Mouse (Mus musculus) adipocyte (in vitro differentiated cells): Measurements from ENCODE around the gene Fem1b.

Source experiments
- DNase-seq: peaks from one replicate; pipeline ENCODE4 v3.0.0-alpha.2; 2016; ENCODE audit warnings: low spot score

Gene Fem1b

GRCm38 (mm10) chr9:62777461-62777860 is 34.3 kb downstream of the Fem1b start:
- DNase-seq: peak; percentile 75

GRCm38 (mm10) chr9:62775464-62775863 is 36.3 kb downstream of the Fem1b start:
- no peak for DNase-seq

GRCm38 (mm10) chr9:62772746-62773145 is 39.0 kb downstream of the Fem1b start:
- DNase-seq: peak; percentile 17

GRCm38 (mm10) chr9:62768361-62768760 is 43.4 kb downstream of the Fem1b start:
- no peak for DNase-seq

DNA sequence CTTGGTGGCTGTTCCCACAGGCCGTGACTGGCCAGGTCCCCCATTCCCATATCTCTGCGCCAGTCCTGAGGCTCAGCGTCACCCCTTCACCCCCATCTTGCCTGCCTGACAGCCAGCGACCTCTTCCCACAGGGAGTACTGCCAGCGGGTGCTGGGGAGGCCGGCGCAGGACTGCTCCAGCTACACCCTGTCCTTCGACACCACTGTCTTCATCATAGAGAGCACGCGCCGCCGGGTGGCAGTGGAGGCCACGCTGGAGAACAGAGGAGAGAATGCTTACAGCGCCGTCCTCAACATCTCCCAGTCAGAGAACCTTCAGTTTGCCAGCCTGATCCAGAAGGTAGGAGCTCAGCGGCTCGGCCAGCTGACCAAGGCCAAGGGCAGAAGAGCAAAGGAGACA is 44.3 kb downstream of the Fem1b start:
- no peak for DNase-seq

DNA sequence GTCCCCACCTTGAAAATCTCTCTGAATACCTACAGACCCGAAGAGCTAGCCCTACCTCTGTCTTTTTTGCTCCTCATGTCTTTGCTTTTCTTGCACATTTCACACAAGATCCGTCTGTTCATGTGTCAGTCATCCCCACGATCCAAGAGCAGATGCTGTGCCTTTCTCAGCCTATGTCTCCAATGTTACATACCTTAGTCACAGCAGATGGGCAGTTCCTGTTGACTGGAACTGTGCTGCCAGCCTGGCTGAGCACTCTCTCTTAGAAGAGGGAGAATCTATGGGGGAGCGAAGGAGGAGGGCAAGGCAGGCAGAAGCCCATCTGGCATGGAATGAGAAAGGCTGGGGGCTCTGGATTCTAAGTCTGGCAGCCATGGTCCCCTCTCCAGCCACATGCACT is 46.4 kb downstream of the Fem1b start:
- DNase-seq: no peak

- no peak for DNase-seq
Observed at GRCm38 (mm10) chr9:62763478-62763877, 48.3 kb downstream of the Fem1b start.

DNA sequence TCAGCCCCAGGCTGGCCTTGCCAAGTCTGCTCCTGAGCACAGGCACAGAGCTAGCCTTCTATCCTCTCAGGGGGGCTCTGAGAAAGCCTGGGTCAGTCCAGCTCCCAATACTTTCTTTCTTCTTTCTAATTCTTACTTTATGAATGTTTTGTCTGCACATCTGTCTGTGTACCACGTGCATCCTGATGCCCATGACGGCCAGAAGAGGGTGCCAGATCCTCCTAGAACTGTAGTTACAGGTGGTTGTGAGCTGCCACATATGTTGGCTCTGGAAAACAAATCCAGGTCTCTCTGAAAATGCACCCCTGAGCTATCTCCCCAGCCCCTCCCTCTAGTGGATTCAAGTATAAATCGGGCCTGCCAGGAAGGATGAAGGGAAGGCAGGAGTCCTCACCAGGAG is 52.1 kb downstream of the Fem1b start:
- no peak for DNase-seq

- no peak for DNase-seq
Observed at GRCm38 (mm10) chr9:62758288-62758687, 53.4 kb downstream of the Fem1b start.

GRCm38 (mm10) chr9:62750381-62750780 is 61.4 kb downstream of the Fem1b start:
- DNase-seq: no peak

DNA sequence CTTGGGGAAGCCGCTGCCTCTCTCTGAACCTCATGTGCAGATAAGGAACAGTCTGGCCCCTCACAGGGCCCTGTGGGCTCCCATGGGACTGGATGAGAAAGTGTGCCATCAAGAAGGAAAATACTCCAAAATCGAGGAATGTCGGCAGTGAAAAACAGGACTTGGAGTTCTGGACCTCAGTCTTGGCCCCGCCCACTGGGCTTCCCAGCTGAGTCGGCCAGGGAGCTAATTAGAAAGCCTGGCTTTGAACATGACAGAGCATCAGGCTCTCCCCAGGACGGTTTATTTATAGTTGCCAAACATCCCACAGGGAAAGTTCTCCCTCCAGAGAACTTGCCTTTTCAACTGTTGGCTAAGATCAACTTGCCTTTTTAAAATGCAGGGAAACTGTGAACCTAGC is 62.1 kb downstream of the Fem1b start:
- DNase-seq: peak; percentile 29

- DNase-seq: no peak
Observed at GRCm38 (mm10) chr9:62746646-62747045, 65.1 kb downstream of the Fem1b start.

- DNase-seq: peak; percentile 69
Observed at GRCm38 (mm10) chr9:62744558-62745275, 67.0 kb downstream of the Fem1b start.
